Mouse (Mus musculus) heart, adult 2 months (tissue): ENCODE measurements around the gene Tmod1.

Experiments
- CTCF ChIP-seq: fragments of 200-600 bp; IDR thresholded peaks from 2 replicates; pipeline ENCODE4 v1.8.1; 2022; ENCODE audit warnings: antibody characterized with exemption, mild to moderate bottlenecking, moderate library complexity
- EP300 ChIP-seq: fragments of 200-500 bp; IDR thresholded peaks from 2 replicates; pipeline ENCODE4 v1.6.1; 2011; ENCODE audit warnings: low read depth, low read length, control low read depth; ENCODE audit not compliant: insufficient read depth
- POLR2A ChIP-seq: fragments of 200-500 bp; IDR thresholded peaks from 2 replicates; pipeline ENCODE4 v1.6.1; 2011; ENCODE audit warnings: mild to moderate bottlenecking, low read depth, low read length, control low read depth; ENCODE audit not compliant: insufficient read depth

- TF ChIP-seq POLR2A (no peak), CTCF (no peak), EP300 (no peak)
These were observed 108.1 kb downstream of the Tmod1 start for GRCm38 (mm10) chr4:46146881-46147280.
